Mouse (Mus musculus) embryonic fibroblast, embryonic 13.5 days (primary cell): ENCODE measurements at regions not wholly inside any gene's neighbourhood (a gene's known extent, or its start where the extent isn't known, plus 50 kb on each side); places are given as distances from the start of the nearest gene placed in this dataset.
"Not testable (repeated sequence)": the region's sequence is repeated elsewhere in the genome, so short reads cannot be mapped to it uniquely, and the experiment has no call there.

Experiments
- H3K27ac ChIP-seq: 2 replicates; pipeline ENCODE4 v1.5.1; 2012; ENCODE audit warnings: low read length, control low read depth, inconsistent platforms; ENCODE audit not compliant: insufficient read depth
- H3K4me1 ChIP-seq: 2 replicates; pipeline ENCODE4 v1.6.1; 2011; ENCODE audit warnings: low read length; ENCODE audit not compliant: control insufficient read depth, insufficient read depth
- H3K4me3 ChIP-seq: 2 replicates; pipeline ENCODE4 v1.5.1; 2011; ENCODE audit warnings: mild to moderate bottlenecking, control low read depth, low read length; ENCODE audit not compliant: insufficient read depth
- CTCF ChIP-seq: IDR thresholded peaks from 2 replicates; pipeline ENCODE4 v1.5.1; 2011; ENCODE audit warnings: mild to moderate bottlenecking, control low read depth, low read length, moderate library complexity, borderline replicate concordance; ENCODE audit not compliant: insufficient read depth
- POLR2A ChIP-seq: IDR thresholded peaks from 2 replicates; pipeline ENCODE4 v1.6.1; 2011; ENCODE audit warnings: low read depth, mild to moderate bottlenecking, control low read depth, low read length, moderate library complexity

DNA sequence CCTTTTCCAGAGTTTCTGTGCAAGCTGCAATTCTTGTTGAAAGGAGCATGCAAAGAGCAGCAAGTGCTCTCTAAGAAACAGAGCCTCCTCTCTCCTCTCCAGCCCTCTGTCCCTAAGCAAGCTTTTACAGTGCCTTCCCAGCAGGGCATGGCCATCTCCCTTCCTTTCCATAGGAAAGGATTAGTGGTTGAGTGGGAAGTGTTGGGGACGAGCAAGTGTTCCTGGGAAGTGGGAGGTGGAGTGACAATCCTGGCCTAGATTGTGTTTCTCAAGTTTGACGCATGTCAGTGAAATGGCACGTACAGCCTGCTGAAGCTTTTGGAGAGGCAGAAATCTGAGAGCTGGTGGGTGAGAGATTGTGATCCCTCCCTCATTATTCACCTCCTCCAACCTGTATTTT, 204.7 kb upstream of the G2e3 start:
- Histone ChIP-seq H3K4me1 (no peaks in the 10 kb centered on the region), H3K27ac (no peak overlapping the region), H3K4me3 (no peak overlapping the region)
- TF ChIP-seq CTCF (no peak), POLR2A (no peak)

DNA sequence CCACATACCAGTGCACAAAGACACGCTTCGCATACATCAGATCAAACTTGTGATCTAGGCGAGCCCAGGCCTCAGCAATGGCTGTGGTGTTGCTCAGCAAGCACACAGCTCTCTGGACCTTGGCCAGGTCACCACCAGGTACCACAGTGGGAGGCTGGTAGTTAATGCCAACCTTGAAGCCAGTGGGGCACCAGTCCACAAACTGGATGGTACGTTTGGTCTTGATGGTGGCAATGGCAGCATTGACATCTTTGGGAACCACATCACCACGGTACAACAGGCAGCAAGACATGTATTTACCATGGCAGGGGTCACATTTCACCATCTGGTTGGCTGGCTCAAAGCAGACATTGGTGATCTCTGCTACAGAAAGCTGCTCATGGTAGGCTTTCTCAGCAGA, 214.2 kb upstream of the G2e3 start:
- H3K4me3 ChIP-seq, H3K27ac ChIP-seq, H3K4me1 ChIP-seq: not testable (repeated sequence)

DNA sequence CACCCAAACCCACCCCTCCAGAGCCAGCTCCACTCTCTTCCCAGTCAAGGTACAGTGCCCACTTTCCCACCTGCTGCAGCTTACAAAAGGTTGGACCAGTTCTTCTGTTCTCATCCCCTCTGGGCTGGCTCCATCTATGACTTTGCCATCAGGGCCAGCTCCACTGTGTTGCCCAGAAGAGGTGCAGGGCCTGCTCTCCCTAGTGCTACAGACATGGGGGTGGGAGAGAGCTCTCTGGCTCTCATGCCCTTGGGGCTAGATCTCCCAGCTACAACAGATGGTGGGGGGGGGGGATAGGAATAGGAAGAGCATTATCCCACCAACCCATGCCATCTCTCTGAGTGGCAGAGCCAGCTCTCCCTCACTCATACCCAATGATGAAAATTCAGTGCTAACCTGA, 219.6 kb upstream of the G2e3 start:
- no peaks in the 10 kb centered on the region for H3K4me1 ChIP-seq
- no peak overlapping the region for H3K27ac ChIP-seq
- no peak overlapping the region for H3K4me3 ChIP-seq
- TF ChIP-seq CTCF, result no peak
- no peak for TF ChIP-seq POLR2A

DNA sequence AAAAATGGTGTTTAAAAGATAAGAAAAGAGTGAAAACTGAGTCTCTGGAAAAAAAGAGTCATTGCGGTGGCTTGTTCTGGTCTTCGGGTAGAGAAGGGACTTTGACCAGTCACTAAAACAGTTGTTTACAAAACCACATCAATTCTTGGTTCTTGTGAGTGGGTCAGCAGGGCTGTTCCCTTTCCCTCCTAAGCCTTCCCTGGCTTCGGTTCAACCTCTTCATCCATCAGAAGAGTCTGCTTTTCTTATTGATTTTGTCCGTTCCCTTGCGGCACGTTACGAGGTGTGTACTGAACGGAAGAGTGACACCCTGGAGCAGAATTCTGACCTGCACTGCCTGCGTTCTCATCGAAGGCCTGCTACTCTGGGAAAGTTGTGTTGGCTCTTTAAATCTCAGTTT, 229.1 kb upstream of the G2e3 start:
- no peak for TF ChIP-seq CTCF
- TF ChIP-seq POLR2A, result no peak
- Histone ChIP-seq H3K27ac (no peak overlapping the region), H3K4me1 (no peaks in the 10 kb centered on the region), H3K4me3 (no peak overlapping the region)

DNA sequence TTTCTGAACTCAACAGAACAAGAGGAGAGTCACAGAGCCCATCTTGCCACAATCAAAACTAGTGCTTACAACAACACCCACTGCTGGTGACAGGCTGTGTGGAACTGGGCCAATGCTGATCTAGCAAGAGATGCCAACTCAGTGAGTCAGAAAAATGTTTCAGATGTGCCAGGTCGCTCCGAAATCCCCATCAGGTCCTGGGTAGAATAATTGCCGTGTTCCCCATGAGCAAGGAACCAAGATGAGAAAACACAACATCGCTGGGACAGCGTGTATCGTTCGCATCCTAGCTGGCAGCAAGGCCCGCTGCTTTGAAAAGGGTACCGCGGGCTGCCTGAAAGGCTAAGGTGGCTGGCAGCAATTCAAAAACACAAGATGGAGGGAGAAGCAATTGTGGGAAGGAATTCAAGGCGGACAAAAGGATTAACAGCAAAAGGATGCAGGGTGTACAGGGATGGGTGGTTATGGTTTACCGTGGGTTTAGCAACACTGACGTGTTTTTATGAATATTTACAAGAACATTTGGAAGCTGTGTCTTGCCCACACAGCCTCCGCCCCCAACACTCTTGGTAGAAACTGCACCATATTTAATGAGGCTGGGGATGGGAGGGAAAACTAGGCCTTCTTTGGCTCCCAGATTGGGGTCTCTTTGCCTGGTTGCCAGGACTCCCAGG, 229.7 kb upstream of the G2e3 start:
- no peak for TF ChIP-seq POLR2A
- no peak for TF ChIP-seq CTCF
- Histone ChIP-seq H3K4me3 (no peak overlapping the region), H3K27ac (no peak overlapping the region), H3K4me1 (no peaks in the 10 kb centered on the region)

DNA sequence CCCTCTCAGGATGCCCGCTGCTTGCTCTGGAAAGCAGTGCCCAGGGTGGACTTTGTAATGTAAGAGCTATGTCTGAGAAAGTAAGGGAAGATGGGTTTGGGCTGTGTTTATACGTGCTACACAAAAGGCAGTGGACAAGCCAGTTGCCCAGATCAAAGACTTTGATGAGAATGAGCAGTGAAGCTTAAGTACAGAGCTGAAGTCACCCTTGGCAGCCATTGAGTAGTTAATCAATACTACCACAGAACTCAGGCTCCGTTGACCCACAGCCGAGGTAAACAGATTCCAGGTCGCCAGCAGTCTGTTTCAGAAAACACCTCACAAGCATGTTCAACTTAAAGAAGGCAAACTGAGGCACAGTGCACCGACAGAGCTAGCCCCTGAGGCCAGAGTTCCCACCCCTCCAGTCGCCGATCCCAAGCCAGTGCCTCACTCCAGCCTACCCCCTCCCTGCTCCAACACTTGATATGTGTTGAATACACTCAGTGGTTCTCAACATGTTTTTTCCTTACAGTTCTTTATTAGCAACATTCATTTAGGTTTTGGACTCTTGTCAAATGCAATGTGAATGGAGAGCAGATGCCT, 230.3 kb upstream of the G2e3 start:
- TF ChIP-seq CTCF, result no peak
- TF ChIP-seq POLR2A, result no peak
- Histone ChIP-seq H3K4me3 (no peak overlapping the region), H3K27ac (no peak overlapping the region), H3K4me1 (no peaks in the 10 kb centered on the region)

DNA sequence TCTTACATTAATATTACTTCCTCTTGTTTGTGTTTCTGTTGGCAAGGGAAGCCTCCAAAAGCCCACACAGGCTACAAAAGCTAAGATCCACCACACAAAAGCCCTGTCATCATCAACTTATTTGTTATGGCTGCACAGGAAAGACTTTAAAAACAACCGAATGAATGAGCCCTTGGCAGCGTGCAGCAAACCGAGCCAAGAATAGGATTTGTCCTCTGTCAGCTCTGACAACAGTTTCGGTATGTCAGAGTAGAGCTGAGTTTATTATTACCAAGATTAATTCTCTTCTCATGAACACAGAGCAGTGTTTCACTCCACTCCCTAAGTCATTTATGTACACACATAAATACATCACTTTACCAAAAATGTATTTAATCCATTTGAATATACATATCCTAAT, 236.1 kb upstream of the G2e3 start:
- H3K27ac ChIP-seq, result no peak overlapping the region
- no peak for TF ChIP-seq CTCF

DNA sequence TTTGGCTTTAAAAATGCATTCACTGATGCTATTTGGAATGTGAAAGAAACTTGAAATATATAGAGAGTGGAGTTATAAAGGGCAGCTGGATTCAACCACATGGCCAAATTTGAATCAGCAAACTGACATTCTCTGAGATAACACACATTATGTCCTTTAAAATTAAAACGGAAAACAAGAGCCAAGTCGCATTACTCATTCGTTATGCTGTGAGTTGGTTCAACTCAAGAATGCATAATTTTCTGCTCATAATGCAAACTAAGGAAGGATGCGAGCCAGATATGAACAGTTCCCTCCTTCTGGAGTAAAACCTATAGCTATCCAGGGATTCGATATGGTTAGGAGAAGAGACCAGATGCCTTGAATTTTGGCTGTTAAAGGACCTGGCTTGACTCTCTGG, 239.8 kb upstream of the G2e3 start:
- Histone ChIP-seq H3K27ac (no peak overlapping the region), H3K4me1 (no peaks in the 10 kb centered on the region), H3K4me3 (no peak overlapping the region)
- TF ChIP-seq CTCF (no peak), POLR2A (no peak)

More for the DNA sequence above, 236.1 kb upstream of the G2e3 start:
- Histone ChIP-seq H3K4me3 (no peak overlapping the region), H3K4me1 (no peaks in the 10 kb centered on the region)

DNA sequence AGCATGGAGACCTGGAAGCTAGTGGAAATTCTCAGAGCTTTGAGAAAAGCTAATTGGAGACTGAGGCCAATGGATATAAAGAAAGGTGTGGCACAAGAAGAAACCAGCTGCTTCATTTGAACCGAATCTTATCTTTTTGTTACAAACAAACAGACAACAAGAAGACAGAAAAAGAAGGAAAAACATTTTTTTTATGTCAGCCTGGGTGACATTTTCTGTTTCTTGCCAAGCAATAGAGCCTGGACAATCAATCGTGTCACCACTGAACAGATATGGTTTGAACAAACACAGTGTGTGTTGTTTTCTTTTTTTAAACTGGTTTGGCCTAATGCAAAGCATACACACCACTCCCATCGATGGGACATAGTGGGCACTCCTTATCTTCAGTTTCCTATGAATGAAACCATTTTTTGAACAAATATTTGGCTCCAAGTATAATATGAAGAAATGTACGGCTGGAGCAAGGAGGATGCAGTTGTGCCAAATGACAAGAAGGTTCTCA, 244.3 kb upstream of the G2e3 start:
- no peak for TF ChIP-seq CTCF
- no peak for TF ChIP-seq POLR2A
- no peak overlapping the region for H3K27ac ChIP-seq
- no peak overlapping the region for H3K4me3 ChIP-seq
- no peaks in the 10 kb centered on the region for H3K4me1 ChIP-seq

DNA sequence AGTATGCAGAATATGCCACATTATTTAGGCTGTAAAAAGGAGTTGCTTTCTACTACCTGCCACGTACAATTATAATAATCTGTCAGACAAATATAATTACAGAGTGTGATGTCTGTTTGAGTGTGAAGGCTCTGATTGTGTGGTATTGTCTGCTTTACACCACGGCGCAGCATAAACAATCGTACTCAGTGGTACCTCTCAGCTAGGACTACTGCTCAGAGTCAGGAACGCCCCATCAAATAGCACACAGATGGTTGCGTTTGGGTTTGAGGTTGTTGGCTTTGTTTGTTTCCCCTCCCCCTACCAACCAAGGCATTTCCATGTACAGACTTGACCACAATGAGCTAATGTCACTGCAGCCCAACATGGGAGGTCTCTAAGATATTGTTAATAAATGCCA, 246.2 kb upstream of the G2e3 start:
- H3K4me1 ChIP-seq, result no peaks in the 10 kb centered on the region
- TF ChIP-seq CTCF, result no peak
- no peak for TF ChIP-seq POLR2A
- no peak overlapping the region for H3K4me3 ChIP-seq
- H3K27ac ChIP-seq, result no peak overlapping the region
